In genomic region chr7:101772687-101773086, GRCm38 (mm10) we compare ENCODE assay signal across 11 mouse cellular contexts. TPM values are rescaled to one million over a fixed set of nuclear protein-coding genes. Genes with fewer than 3 reads are reported as not detected.
A peak's percentile ranks its signal among the peaks of the same experiment; 100 is the strongest.
DNase-seq lines count a peak whose midpoint lies in the region; ATAC-seq lines count a peak whose summit lies in the region.
"Had no signal": no experiment of that assay in that cellular context is flagged by ENCODE, and none has a peak within 500 bp of the region (broad histone marks: within the 10 kb centered on the region; RNA-seq: fewer than 3 reads in every experiment).

No protein-coding gene starts in this region.

- WGBS in intestine, embryonic 16.5 days: 45% methylated on average over 8 of the region's 8 CpGs
- WGBS in intestine, embryonic 15.5 days: 42% methylated on average over 8 of the region's 8 CpGs
- WGBS in embryonic facial prominence, embryonic 11.5 days: 52% methylated on average over 8 of the region's 8 CpGs

- H3K27ac ChIP-seq in intestine, embryonic 16.5 days (ENCODE audit: low read length): no peak overlapping the region
- no peak overlapping the region for H3K27ac ChIP-seq in intestine, embryonic 15.5 days
- H3K27ac ChIP-seq in embryonic facial prominence, embryonic 11.5 days (replicated peaks; ENCODE audit: low read depth, low read length): no peak overlapping the region
- H3K27ac ChIP-seq: midbrain, embryonic 12.5 days had no signal

- no peaks in the 10 kb centered on the region for H3K9me3 ChIP-seq in intestine, embryonic 16.5 days (ENCODE audit: control insufficient read depth, low read length)
- H3K9me3 ChIP-seq in intestine, embryonic 15.5 days: no peaks in the 10 kb centered on the region
- H3K9me3 ChIP-seq in embryonic facial prominence, embryonic 11.5 days (replicated peaks; ENCODE audit: control insufficient read depth, low read length): no peaks in the 10 kb centered on the region
- H3K9me3 ChIP-seq: midbrain, embryonic 12.5 days had no signal

- no peak overlapping the region for H3K4me2 ChIP-seq in intestine, embryonic 16.5 days (ENCODE audit: low read depth, low read length)
- H3K4me2 ChIP-seq in intestine, embryonic 15.5 days (replicated peaks): no peak overlapping the region
- H3K4me2 ChIP-seq in embryonic facial prominence, embryonic 11.5 days (ENCODE audit: low read depth, low read length): no peak overlapping the region
- H3K4me2 ChIP-seq: midbrain, embryonic 12.5 days had no signal

- H3K27me3 ChIP-seq in intestine, embryonic 16.5 days (replicated peaks; ENCODE audit: control insufficient read depth, insufficient read depth, low read length): no peaks in the 10 kb centered on the region
- H3K27me3 ChIP-seq in intestine, embryonic 15.5 days (replicated peaks): no peaks in the 10 kb centered on the region
- H3K27me3 ChIP-seq in embryonic facial prominence, embryonic 11.5 days (ENCODE audit: control insufficient read depth, insufficient read depth, low read length): no peaks in the 10 kb centered on the region
- H3K27me3 ChIP-seq: midbrain, embryonic 12.5 days had no signal

- DNase-seq in embryonic facial prominence, embryonic 11.5 days (ENCODE audit: low spot score): peak; percentile 69
- DNase-seq in layer of hippocampus, adult 8-10 months (ENCODE audit: low spot score in 2 of 2): peak; percentile 25 to 51
- peak; percentile 59 for DNase-seq in retina, adult 2 months (ENCODE audit: low read depth, low spot score)
- no peak for DNase-seq in thymus, postnatal 4 days
- no peak for DNase-seq in lung, adult 18-20 months
- DNase-seq: kidney, postnatal 14 days had no signal

- peaks cover 7% of the 10 kb centered on the region; the same call in 1 of the 2 replicates for H3K4me1 ChIP-seq in intestine, embryonic 16.5 days (ENCODE audit: control insufficient read depth, insufficient read depth, low read length)
- no peaks in the 10 kb centered on the region for H3K4me1 ChIP-seq in intestine, embryonic 15.5 days (replicated peaks)
- no peaks in the 10 kb centered on the region for H3K4me1 ChIP-seq in embryonic facial prominence, embryonic 11.5 days (ENCODE audit: control insufficient read depth, insufficient read depth, low read length)

- H3K9ac ChIP-seq in intestine, embryonic 16.5 days (ENCODE audit: low read depth, low read length): no peak overlapping the region
- no peak overlapping the region for H3K9ac ChIP-seq in intestine, embryonic 15.5 days
- H3K9ac ChIP-seq in embryonic facial prominence, embryonic 11.5 days (replicated peaks; ENCODE audit: low read length): no peak overlapping the region
- H3K9ac ChIP-seq: midbrain, embryonic 12.5 days had no signal

- 0 out of 2 replicates have a peak, but pooled peaks have one; percentile 13 for ATAC-seq in intestine, embryonic 16.5 days
- ATAC-seq in intestine, embryonic 15.5 days: no peak
- no peak for ATAC-seq in embryonic facial prominence, embryonic 11.5 days (replicated peaks; ENCODE audit: insufficient number of reproducible peaks, low FRiP score, low TSS enrichment, low read depth)

- no peak overlapping the region for H3K4me3 ChIP-seq in intestine, embryonic 16.5 days (ENCODE audit: low read length)
- no peak overlapping the region for H3K4me3 ChIP-seq in intestine, embryonic 15.5 days (replicated peaks)
- H3K4me3 ChIP-seq in embryonic facial prominence, embryonic 11.5 days (ENCODE audit: low read depth, low read length): no peak overlapping the region
- H3K4me3 ChIP-seq: midbrain, embryonic 12.5 days had no signal

- H3K36me3 ChIP-seq in intestine, embryonic 16.5 days (ENCODE audit: control insufficient read depth, insufficient read depth, low read length): no peaks in the 10 kb centered on the region
- no peaks in the 10 kb centered on the region; the same call in 1 of the 2 replicates for H3K36me3 ChIP-seq in intestine, embryonic 15.5 days
- no peaks in the 10 kb centered on the region for H3K36me3 ChIP-seq in embryonic facial prominence, embryonic 11.5 days (replicated peaks; ENCODE audit: control insufficient read depth, insufficient read depth, low read depth, low read length)

RNA-seq across cellular contexts. Expression of gene Phox2a, which starts 45.4 kb away (rescaled TPM):
- polyA plus RNA-seq in intestine, embryonic 16.5 days (2015; fragmentation: Nextera tagmentation; extraction: Ambion mirVana): 2.2 and 2.4 TPM in 2 replicates
- 3.4 and 4.2 TPM in 2 replicates for polyA plus RNA-seq in intestine, embryonic 15.5 days (2015; fragmentation: Nextera tagmentation; extraction: Ambion mirVana)
- polyA plus RNA-seq in embryonic facial prominence, embryonic 11.5 days (2014; fragmentation: Nextera tagmentation; extraction: Ambion mirVana): 0.34 and 0.57 TPM in 2 replicates
- under 1 TPM in 1 of 4 experiments, not detected in 3; 0.20 TPM for total RNA-seq in layer of hippocampus, adult 8-10 months (2022)
- total RNA-seq: liver, adult 2 months had no signal
- polyA plus RNA-seq: cortical plate, adult 2 months; liver, adult 2 months had no signal

Comparison
In these comparisons a context has a peak if more than half of its experiments do, and no peak if none do; other contexts are left out.
1. DNase-seq: peak in embryonic facial prominence, embryonic 11.5 days (single experiment), layer of hippocampus, adult 8-10 months (2 of 2) and retina, adult 2 months (single experiment); none in thymus, postnatal 4 days (single experiment) and lung, adult 18-20 months (0 of 2).